Mouse (Mus musculus) kidney, adult 2 months (tissue): ENCODE results near the gene Napa.

ENCODE experiments used
- CTCF ChIP-seq: fragments of 200-500 bp; conservative IDR thresholded peaks from 2 replicates; pipeline ENCODE4 v1.5.1; 2011; ENCODE audit warnings: low read depth, mild to moderate bottlenecking, control low read depth, low read length, moderate library complexity, mixed read lengths; ENCODE audit not compliant: insufficient read depth, insufficient read length
- POLR2A ChIP-seq: fragments of 200-500 bp; IDR thresholded peaks from one replicate; pipeline ENCODE4 v1.6.1; 2011; ENCODE audit warnings: low read depth, low read length, control low read depth

DNA sequence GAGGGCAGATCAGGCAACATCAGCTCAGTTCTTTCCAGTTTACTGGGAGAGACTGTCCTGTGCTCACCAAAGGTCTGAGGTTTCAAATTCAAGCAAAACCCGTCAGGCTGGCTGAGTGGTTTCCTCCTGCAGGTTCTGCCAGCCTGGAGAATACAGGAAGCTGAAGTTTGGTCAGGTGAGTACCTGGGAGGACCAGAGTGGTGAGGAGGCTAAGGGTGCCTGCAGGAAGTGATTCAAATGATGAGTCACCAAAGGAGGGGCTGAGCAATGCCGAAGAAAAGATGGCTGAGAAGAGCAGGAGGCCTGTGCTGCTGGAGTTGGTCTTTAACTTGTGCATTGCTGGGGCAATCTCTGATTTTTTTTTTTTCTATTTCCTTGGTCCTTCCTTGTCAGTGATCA, 41.1 kb upstream of the Napa start:
- TF ChIP-seq POLR2A (no peak), CTCF (no peak)
